Mouse (Mus musculus) heart, postnatal 0 days (tissue): ENCODE measurements at regions not wholly inside any gene's neighbourhood (a gene's known extent, or its start where the extent isn't known, plus 50 kb on each side); places are given as distances from the start of the nearest gene placed in this dataset.
A peak's percentile ranks its signal among the peaks of the same experiment; 100 is the strongest.

ENCODE experiments used
- CTCF ChIP-seq: IDR thresholded peaks from 2 replicates; pipeline ENCODE4 v1.5.1; 2016; ENCODE audit warnings: antibody characterized with exemption, control low read depth, low read depth
- EP300 ChIP-seq: IDR thresholded peaks from 2 replicates; pipeline ENCODE4 v1.6.1; 2016; ENCODE audit warnings: antibody characterized with exemption, low read depth

- TF ChIP-seq CTCF (peak; percentile 66), EP300 (no peak)
These were observed 2188.2 kb upstream of the Gm7489 start for GRCm38 (mm10) chr15:51696344-51697016.
